Mouse (Mus musculus): ENCODE data around the gene Olfr736.

The Olfr736 gene

DNA sequence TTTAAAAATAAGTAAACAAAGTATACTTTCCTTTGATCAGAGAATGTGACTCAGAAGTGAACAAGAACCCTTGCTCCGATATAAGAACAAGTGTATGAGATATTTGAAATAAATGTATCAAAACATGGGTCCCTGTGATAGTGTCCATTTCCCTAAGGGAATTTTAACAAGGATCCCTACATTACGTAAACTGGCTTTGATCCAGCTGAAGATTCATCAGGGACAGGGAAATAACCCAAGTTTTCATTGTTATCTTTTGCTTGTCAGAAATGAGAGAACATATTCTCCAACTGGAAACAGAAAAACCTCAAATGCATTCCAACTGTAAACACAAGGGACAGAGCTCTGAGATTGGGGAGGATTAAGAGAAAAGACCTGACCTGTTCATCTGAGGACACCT lies at the start of gene Olfr736:
Gene Olfr736, plus strand, starts transcription at position 301 of the 400 bp plus-strand sequence.
- DNase-seq (ENCODE audit: low read depth, low spot score) = no peak

- DNase-seq (ENCODE audit: low read depth, low spot score) = no peak
Measured at GRCm38 (mm10) chr14:50348796-50349195, 32.2 kb upstream of the Olfr736 start, which contains the start of gene Olfr735. Gene Olfr735, minus strand, starts transcription at chr14:50348872.

DNA sequence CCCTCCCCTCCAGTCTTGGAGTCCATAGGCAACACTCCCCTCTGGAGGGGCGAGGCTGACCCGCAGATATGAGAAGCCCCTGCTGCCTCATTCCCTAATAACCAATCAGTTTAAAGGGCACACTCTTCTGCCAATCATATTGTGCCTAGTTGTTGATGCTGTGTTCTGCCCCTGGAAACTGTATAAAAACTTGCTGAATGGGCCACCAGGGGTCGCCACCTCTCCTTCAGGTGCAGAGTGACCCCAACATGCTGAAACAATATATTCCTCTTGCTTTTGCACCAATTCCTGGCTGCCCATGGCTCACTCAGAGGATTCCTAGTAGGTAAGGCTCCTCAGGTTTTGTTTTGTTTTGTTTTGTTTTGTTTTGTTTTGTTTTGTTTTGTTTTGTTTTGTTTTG lies 28.5 kb upstream of the Olfr736 start:
- DNase-seq (ENCODE audit: low read depth, low spot score) = peak; percentile 66

DNA sequence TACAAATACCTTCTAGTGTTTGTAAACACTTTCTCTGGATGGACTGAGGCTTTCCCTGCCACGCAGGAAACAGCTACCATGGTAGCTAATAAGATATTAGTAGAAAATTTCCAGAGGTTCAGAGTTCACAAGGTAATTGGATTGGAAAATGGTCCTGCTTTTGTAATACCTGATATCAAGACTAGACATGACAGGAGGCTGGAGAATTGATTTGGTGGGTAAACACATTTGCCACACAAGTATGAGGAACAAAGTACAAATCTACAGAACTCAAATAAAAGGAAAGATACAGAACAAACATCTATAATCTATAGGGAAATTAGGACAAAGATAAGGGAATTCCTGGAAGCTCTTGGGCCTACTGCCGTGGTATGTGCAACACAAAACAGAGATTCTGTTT lies 24.2 kb upstream of the Olfr736 start:
- DNase-seq (ENCODE audit: low read depth, low spot score) = no peak

- no peak for DNase-seq (ENCODE audit: low read depth, low spot score)
Measured at GRCm38 (mm10) chr14:50357593-50357992, 23.4 kb upstream of the Olfr736 start, which contains the start of gene Tlr11. Gene Tlr11, plus strand, starts transcription at chr14:50357914.

DNA sequence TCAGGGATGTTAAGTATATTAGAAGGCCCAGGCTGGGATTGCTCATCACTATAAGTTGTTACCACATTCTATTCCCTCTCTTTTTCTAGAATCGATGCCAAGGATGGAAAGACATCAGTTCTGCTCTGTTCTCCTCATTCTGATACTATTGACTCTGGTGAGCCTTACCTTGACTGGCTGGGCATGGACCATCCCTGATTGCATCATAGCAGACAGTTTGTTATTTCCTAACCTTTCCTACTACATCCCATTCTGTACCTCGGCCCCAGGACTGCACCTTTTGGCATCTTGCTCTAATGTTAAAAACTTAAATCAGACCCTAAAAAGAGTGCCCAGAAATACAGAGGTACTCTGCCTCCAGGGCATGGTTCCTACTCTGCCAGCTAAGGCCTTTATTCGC lies 20.5 kb upstream of the Olfr736 start:
- no peak for DNase-seq (ENCODE audit: low read depth, low spot score)

GRCm38 (mm10) chr14:50363561-50363960 lies 17.4 kb upstream of the Olfr736 start:
- DNase-seq (ENCODE audit: low read depth, low spot score) = no peak

GRCm38 (mm10) chr14:50407268-50407667 lies 26.3 kb downstream of the Olfr736 start, which contains the start of gene Olfr738:
Gene Olfr738, plus strand, starts transcription at chr14:50407568.
- no peak for DNase-seq (ENCODE audit: low read depth, low spot score)

- DNase-seq (ENCODE audit: low read depth, low spot score) = no peak
Measured at GRCm38 (mm10) chr14:50418326-50418725, 37.4 kb downstream of the Olfr736 start, which contains the start of gene Olfr739. Gene Olfr739, plus strand, starts transcription at chr14:50418626.
